Mouse (Mus musculus) layer of hippocampus, adult 9-11 months (tissue): ENCODE results near the gene Anks1b.

ENCODE experiments used
- DNase-seq: peaks from one replicate; pipeline ENCODE4 v3.0.0; 2022

Anks1b gene

DNA sequence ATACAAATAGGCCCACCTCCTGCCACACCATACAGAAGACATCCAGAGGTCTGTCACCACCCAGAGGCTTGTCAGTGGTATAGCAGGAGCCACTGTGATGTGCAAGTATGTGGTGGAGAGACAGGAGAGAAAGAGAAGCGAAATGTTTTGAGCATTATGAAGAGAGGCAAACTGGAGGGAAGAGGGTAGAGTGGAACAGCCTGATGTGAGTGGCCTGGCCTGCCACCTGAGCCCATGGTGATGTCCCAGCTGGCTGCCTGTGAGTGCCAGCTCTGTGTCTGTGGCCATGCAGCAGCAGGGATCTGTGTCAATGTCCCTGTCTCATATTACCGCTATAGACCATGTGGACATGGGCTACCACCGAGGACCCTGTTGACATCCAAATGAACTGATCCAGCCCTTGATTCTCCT, 102.1 kb downstream of the Anks1b start:
- DNase-seq: no peak

DNA sequence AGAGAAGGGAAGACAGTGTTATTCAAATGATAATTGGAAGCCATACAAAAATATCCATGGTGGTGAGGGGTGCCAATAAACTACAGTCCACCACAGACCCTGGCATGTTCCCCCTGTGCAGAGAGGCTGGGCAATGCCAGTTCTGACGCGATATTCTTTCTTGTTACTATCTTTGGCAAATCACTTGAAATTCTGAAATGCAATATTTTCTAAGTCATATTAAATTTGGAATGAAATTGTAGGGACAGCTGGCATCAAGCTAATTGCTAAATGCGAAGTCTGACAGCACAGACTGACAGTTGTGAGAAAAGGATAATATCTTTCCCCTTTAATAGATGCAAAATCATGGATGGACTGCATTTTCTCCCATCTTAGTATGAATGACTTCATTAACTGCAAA, 103.3 kb downstream of the Anks1b start:
- peak; percentile 19 for DNase-seq

DNA sequence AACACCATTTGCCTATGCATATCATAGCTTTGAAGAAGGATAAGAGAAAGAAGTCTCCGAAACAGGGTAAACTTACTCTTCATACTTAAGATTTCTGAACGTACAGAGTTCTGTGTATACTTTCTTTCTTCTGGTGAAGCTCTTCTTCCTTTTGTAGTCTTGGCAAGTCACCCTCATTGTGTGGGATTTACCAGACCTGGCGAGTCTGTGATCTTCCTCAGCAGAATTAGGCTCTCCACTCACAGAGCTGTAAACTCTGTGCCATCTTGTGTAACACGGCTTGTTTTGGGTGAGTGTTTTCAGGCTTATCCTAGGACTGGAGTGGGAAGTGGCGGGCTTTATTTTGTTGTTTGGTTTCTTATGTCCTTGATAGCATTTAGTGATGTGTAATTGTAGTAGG, 120.9 kb downstream of the Anks1b start:
- no peak for DNase-seq

DNA sequence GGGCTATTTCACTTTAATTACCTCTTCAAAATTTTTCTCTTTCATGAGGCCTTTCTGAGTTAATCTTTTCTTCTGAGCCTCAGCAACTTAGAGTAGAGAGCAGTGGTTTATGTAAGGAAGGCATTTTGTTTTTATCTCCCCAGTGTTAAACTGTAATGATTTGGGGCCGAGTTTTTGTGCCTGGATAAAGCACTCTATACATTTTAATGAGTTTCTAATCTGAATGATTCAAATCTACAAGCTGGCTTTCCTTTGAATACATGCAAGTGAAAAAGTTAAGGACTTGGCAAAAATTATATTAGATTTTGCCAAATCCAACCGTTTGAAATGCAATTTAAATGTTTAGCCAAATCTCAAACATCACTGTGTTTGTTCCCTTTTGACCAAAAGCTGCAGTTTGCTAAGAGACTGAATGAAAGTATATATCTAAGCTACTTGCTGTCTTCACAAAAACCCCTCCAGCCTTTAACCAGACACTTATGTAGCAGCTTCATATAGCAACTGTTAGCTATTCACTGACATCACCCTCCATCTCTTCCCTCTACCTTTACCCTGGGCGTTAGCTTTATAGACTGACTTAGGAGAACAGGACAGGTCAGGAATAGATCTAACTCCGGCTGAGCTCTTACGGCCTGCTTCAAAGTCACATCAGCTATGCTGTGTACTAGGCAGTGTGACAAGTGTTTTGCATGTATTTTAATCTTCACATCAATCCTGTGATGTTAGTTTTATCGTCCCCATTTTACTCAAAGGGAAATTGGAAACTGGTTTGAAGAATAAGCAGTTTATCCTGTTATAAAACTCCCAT, 122.5 kb downstream of the Anks1b start:
- no peak for DNase-seq

DNA sequence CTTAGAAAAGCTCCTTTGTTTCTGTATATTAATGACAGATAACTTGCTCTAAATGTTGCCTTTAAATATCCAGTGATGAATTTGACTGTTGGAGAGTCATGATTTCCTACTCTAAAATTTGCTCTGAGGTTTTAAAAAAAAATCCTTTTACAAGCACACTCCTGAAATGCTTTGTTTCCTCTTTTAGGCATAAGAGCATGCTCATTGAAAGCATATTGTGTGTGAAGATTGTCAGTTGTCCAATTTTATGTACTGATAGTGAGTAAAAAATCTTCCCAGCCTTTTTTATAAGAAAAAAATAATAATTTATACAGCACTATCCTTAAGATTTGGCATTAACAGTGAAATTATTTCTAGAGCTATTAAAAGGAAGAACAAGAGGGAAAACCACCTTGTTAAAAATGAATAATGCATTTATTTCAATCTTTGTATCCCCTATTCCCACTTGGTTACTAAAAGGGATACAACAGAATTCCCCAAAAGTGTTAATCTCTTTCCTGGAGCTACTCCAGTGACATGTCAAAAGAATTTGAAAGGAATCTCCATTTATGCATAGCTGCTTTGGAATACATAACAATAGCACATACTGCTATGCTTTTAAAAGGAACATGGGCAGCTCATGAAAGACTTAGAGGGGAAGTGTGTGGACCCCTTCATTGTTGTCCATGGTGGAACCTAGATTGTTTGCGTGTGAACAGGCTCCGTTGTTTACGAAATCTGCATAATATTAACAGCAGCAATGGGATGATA, 130.8 kb downstream of the Anks1b start:
- no peak for DNase-seq

DNA sequence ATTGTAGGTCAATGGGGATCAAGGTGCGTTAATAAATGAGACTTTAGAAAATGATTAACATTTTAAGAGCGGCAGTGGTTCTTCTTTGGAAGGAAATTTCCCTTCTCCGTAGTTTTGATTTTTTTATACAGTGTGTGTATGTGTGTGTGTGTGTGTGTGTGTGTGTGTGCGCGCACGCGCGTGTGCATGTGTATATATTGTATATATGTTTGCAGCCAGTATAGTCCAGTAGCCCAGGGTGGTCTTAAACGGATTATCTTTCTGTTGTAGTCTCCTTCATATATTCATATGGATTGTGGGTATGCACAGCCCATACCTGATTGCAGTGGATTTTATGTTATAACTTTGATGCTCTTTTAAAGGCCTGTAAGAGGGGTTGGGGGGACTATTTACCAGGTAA, 131.6 kb downstream of the Anks1b start:
- no peak for DNase-seq

DNA sequence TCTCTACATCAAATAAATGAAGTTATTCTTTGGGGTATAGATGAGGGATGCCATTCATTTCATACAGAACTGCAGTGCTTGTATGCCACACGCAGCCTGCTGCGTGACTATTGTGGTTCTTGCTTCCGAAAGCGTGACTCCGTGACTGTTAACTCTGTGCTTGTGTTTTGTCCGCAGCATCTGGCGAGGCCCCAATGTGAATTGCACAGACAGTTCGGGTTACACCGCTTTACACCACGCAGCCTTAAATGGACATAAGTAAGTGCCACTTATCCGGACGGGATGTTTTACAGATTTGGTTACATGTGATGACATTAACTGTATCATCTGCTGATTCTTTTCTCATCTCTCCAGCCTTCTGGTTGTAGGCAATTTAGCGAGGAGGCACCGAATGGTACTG, 159.7 kb downstream of the Anks1b start:
- DNase-seq: no peak

DNA sequence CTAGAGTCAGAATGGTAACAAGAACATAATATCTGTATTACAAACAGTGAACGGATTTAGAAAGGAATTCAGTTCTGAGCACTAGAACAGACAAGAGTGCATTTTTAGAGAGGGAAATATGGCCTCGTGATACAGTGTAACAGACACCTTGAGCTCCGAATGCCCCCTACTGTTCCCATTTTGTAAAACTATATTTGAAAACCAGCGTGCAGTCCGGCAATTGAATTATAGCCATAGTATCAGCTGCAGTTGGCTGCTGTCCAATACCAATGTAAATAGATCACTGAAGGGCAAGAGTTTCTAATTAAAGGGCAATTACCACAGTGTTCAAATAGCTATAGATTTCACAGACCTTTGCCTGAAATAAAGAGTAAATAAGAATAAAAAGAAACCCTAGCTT, 170.0 kb downstream of the Anks1b start:
- no peak for DNase-seq

DNA sequence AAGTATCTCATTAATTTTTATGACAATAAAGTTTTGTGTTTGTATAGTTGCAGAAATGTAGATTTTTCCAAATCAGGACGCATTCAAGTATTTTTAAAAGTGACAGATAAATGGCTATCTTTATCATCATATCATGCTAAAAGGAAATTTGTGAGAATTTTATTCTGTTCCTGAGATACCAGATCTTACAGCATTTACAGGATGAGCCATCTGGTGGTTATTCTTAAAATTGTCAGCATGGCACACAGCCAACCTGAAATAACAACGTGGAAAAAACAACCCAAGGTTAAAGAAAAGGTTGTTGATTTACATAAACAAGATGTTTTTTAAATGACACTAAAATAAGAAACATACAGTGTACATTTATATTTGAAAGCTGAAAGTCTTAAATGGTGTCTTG, 170.5 kb downstream of the Anks1b start:
- no peak for DNase-seq

DNA sequence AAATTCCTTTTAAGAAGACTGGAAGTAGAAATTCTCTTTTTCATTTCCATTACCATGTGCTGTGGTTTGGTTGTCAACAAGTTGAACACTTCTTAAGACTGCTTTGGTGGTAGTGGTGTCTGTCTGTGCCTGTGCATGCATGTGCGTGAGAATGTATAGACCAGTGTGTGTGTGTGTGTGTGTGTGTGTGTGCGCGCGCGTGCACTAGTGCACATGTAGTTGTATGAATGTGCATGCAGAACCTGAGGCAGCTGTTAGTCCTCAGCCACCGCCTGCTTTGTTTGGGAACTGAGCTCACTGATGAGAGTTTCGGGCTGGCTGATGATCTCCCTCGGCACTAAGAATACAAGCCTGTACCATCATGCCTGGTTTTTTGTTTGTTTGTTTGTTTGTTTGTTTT, 170.9 kb downstream of the Anks1b start:
- DNase-seq: no peak

DNA sequence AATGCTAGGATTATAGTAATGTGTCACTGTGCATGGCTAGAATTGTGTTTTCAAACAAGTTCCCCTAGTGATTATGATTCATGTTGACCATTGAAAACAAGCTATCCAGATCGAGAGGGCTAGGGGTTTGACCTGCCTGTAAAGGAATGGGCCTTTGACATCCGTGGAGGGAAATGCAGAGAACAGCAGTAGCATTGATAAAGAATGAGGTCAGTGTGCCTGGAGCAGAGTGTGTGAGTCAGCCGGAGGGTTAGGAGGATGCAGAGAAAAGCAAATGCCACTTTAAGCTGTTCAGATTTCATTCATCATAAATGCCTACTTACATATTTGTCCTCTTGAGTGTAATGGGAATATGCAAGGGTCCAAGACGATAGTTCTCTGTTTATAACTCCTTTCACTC, 195.3 kb downstream of the Anks1b start:
- no peak for DNase-seq

DNA sequence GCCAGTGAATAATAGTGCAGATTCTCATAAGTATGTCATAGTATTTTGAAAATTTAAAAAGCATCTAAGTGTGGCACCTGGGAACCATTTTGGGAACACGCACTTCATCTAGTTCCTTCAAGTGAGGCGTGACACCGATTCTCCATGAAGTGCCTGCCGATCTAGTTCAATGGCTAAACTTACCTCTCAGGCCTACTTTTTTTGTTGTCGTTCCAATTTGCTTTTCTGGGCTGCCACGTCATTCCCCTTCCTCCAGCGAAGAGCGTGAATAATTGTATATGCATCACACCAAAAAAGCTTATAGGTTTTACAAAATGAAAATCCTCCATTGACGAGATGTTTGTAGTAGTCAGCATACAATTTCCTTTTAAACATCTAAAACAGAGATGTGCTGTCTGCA, 204.6 kb downstream of the Anks1b start:
- no peak for DNase-seq

DNA sequence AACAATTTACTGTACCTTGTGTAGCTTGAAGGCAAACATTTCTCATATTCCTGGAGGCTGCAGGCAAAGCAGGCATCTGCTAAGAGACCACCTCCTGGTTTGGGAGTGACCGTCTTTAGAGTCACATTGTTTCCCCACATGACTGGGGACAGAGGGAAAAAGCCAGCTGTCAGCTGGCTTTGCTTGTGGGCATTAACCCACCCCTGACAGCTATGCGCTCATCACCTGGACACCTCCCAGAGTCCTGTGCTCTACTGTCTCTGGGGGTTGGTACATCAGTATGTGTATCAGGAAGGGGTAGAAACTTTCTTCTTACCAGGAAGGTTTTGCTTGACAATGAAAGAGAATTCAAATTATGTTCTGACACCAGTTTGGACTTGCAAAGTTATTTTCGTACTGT, 207.8 kb downstream of the Anks1b start:
- DNase-seq: no peak

DNA sequence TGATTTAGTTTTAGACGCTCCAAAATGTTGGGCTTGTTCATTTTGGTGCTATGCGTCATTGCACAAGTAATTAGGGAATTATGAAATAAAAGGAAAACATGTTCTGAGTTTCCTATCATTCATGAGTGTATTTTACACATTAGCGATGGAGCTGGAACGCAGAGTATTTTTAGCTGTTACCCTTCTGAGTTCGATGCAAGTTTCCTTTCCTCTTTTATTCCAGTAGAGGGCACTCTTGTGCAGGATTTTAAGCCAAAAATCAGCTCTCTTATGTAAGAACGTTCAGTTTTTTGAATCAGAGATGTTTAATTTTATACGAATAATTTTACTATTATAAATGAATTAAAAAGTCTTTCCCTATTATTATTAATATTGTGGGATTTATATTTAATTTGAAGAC, 208.3 kb downstream of the Anks1b start:
- DNase-seq: peak; percentile 22

DNA sequence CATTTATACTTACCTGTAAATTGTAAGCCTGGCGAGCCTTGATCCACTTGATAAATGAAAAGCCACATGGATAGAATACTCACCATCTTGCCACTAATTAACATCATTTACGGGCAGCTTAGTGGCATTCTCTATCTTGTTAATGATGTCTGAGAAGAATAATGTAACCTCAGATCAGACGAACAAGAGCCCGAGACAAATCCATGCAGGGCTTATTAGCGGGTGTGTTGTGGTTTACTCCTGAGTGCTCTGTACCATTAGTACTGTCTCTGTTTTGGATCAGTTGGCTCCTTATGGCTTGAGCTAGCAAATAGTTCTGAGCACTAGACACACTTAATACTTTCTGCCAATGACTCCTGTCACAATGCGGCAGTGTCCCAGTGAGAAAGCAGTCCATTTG, 220.6 kb downstream of the Anks1b start:
- DNase-seq: no peak

DNA sequence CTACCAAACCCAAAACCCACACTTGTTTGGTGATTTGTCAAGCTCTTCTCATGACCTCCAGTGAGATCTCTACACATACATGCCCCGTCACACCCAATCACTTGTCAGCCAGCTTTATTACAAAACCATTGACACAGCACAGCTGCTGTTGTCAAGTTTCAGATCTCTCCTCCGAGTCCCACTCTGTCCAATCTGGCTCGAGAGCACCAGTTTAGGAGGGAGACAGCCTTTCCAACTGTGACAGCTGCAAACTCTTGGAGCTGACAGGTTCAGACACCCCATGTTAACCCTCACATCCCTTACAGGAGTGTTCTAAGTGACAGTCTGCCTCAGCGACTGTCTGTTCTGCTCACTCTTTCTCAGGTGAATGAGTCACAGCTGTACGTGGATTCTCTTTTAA, 239.4 kb downstream of the Anks1b start:
- DNase-seq: no peak

DNA sequence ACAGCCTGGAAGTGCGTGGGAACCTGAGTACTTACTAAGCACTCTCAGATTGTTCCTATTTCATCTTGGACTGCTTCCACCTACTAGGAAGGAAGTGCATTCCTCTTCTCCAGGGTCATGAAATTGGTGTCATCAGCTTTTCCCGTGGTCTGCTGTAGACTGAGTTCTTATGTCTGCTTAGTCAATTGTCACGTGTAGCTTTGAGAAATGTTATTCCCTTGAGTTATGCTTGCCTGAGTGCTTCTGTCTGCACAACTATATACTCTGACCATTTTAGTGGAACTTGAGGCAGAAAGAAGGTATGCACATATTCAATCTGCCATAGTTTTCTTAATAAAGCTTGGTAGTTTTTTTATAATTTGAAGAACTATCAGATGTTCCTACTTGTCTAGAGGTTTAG, 243.6 kb downstream of the Anks1b start:
- DNase-seq: no peak

DNA sequence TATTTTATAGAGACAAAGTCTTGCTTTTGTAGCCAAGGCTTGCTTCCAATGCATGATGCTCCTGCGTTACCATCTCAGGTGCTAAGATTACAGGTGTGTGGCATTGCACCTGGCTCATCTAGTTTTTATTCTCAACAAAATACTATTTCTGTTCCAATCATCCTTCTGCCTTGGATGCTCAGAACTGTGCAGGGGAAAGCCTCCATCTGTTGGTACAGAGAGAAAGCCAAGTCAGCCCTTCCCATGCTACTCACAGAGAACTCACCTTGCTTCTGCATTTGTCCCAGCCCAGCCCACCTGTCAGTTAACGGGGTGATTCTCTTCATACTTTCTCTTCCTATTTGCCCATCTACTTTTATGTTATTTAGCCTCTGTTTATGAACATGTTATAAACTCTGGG, 244.5 kb downstream of the Anks1b start:
- no peak for DNase-seq

DNA sequence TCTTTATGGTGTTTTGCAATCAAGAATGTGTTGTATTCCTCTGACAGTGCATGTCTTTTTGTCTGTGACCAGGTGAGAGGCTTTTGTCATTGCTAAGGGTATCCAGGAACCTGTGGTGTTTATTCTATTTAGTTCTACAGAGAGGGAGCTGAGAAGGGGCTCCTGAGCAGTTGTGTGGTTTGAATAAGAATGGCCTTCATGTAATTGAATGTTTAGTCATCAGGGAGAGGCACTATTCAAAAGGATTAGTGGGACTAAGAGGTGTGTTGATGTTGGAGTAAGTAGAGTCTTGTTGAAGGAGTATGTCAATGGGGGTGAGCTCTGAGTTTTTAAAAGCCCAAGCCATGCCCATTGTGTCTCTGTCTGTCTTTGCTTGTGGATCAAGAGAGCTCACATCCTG, 264.2 kb downstream of the Anks1b start:
- no peak for DNase-seq

DNA sequence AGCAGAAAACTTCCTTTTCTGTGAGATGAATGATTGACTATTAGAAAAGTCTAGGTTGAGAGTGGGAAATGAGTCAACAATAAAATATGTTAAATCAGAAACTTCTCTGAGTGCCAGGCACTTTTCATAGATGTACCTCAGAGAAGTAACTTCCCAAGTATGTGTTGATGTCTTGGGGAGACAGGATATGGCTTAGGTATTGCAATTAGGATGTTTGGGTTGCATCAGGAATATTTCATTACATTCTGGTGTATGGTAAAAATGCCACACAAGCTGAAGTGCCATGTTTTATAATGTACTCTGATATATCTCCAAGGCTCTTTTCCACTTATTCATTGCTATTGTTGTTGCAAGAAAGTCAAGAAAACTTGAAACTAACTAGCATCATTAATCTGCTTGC, 267.6 kb downstream of the Anks1b start:
- no peak for DNase-seq

DNA sequence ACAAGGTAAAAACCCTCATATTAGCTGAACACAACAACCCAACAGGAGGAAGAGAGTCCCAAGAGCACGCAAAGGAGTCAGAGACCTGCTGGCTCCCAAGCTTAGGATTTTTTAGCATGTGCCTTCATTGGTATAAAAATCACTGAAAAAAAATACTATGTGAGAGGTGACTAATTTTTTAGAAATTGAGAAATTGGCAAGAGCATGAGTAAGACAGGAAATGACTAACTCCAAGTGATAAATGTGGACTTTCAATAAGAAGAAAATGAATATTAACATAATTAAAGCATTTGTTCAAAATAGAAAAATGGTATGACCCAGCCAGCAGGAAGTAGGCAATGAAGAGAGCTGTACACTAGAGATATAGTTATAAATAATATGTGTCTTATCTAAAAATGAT, 271.1 kb downstream of the Anks1b start:
- no peak for DNase-seq

DNA sequence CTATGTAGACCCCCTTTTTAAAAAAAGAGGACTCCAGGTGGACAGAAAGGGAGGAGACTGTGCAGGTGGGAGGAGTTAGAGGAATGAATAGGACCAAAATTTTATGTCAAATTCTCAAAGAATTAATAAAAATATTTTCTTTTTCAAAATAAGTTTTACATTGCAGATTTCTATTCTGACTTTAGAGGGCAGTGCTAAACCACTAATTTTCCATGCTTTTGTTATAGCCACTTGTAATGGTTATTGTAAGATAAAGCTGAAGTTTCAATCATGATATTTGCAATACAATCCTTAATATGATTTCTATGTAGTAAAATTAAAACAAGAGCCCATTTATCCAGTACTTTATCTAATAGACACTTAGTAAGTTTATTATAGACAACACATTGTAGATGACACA, 278.2 kb downstream of the Anks1b start:
- DNase-seq: no peak

DNA sequence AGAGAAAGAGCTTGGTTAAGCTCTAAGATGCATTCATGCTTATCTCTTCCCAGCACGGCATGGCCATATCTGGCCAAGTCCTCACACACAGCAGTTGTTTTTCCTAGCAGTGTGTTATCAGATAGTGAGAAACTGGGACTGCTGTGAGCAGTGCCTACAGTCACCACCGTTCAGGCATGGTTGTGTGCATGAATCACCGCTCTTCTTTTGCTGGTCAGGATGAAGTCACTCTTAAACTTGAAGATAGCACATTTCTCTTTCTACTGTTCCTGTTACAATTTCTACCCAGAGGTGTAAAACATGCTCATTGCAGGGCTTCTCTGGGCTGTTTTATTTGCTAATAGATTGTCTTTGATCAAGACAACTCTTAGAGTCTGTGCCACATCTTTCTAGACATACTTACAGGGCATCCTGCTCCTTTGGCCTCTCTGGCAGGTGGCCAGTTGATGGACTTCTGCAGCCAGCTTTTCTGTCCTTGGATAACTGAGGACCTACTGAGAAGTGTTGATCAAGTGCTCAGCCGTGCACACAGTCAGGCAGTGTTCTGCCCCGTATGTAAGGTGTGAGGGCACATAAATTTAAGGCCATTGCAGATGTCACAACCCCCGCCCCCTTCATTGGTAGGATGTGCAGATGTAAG, 296.8 kb downstream of the Anks1b start:
- DNase-seq: no peak

DNA sequence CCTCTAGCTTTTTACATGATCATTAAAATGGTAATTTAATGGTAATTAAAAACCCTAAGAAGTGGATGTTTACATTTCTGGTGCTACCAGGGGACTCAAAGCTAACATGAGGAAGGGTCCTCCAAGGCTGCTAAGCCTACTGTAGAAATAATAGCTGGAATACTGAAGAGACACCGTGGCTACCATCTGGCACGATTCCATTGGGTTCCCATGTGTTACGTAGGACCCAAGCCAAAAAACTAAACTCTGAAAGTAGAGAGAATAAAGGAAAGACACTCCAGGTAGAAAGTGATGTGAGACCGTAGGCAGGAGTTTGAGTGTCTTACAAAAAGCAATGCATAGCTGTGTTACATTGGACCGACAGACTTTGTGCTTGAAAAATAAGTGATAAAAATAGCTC, 317.1 kb downstream of the Anks1b start:
- DNase-seq: no peak
